Mouse (Mus musculus) testis, postnatal 14 days (tissue): ENCODE results near the gene Zc3hc1.

Source experiments
- DNase-seq: peaks from one replicate; pipeline ENCODE4 v3.0.0; 2021; ENCODE audit warnings: low spot score

Zc3hc1 gene

DNA sequence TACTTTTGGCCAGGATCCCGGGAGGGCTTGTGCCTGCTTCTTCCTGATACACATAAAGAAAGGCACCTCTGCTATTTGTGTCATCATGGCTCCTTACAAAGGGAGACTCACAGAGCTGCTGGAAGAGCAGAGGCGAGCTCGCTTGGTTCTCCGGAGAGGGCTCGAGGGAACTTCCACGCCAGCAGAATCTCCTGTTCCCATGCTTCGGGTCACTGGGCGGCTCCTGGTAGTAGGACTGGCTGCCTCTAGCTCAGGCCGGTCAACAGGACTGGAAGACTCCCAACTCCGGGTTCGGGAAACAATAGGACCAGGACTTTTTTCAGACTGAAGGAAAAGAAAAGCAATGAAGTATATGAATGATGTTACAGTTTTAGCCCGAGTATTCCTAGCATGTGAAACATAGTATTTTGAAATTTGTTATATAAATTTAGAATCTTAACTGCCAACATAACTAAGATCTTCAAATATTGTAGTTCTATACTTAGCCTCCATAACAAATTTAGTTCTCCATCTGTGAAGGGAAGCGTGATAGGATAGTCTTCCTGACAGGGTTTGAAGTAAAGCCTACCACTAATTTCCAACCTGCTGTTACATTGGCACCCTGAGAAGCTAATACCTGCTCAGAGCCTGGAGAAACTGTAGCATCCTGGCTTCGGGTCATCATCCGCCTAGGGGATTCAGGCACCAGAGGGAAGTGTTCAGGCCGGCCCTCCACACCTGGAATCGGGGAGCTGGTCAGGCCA is 18.0 kb downstream of the Zc3hc1 start:
- DNase-seq, result no peak

DNA sequence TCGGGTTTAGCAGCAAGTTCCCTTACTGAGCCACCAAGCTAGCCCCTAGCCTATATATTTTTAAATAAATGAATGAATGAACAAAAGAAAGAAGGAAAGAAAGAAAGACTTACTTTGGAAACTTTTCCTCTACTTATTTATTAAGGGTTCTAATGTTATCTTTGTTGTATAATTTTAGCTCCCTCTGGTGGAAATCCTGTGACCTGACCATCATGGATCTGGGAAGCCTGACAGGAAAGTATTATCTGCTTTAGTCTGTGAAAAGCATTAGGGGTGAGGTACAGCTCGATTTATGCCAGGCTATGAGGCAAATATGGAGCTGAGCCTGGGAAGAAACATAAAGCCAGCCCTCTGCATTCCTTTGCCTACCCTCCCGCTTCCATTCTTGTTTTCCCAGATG is 21.5 kb downstream of the Zc3hc1 start:
- DNase-seq, result no peak

DNA sequence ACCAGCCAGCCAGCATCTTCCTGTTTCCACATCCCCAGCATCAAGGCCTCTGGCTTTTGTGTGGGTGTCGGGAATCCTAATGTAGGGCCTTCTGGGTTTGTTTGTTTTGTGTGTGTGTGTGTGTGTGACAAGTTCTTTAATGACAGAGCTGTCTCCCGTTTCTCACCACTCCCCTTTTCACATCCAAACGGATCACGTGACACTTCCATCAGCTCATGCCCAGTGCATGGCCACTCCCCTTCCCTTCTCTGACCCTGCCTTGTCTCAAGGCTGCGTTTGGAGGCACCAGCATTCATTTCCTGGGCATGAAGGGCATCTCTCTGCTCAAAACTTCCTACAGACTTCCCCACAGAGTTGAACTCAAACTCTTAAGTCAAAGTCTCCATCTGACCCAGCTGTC is 27.0 kb downstream of the Zc3hc1 start:
- DNase-seq, result no peak

DNA sequence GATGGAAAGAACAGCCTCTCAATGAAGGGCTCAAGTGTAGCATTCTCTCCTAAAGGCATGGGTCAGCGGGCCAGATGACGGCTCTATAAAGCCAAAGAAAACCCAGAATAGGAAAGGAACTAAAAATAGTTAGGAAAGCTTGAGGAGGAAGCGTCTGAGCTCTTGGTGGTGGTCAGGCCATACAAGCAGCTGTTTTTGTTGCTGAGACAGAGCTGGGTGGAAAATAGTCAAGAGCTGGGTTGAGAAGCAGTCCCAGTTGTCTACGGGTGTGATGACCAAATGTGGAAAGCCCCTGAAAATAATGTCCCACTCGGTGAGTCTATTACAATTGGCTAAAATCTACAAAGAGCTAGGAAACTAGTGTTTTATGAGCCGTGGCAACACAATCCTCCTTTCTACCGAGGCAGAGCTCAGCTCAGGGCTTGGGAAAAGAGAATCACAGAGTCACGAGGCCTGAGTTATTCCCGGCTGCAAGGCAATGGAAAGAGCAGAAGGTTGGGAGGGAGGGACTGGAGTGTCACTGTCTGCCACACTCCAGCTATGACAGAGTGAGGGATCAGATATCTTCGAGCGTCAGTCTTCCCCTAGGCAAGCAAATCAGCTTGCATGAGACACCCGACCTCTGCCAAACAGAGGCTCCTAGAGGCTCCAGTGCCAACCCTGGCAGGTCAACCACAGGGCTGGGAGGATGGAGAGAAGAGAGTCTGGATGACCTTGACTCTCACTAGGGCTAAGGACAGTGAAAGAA is 30.9 kb downstream of the Zc3hc1 start:
- DNase-seq, result no peak

DNA sequence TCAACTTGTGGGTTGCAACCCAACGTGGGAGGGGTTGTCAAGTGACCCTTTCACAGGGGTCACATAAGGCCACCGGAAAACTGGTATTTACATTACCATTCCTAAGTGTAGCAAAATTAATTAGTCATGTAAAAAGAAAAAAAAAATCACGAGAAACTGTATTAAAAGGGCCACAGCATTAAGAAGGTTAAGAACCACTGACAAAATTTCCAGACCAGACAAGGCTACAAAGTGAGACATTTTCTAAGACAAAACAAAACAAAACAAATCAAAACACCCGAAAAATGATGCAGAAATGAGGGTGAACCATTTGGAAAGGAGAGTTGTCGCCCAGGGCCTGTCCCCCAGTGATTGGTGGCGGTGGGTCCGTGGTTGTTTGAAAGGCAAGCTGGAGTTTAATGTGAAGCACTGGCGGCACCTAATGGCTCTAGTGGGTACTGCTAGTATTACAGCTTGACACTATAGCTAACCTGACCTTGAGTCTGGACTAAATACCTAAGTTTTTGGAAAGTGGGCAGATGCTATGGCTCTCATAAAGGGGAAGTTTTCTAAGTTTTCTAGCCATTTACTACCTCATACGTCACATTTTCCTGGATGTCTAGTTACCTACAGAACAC is 33.2 kb downstream of the Zc3hc1 start:
- DNase-seq, result peak; percentile 50

DNA sequence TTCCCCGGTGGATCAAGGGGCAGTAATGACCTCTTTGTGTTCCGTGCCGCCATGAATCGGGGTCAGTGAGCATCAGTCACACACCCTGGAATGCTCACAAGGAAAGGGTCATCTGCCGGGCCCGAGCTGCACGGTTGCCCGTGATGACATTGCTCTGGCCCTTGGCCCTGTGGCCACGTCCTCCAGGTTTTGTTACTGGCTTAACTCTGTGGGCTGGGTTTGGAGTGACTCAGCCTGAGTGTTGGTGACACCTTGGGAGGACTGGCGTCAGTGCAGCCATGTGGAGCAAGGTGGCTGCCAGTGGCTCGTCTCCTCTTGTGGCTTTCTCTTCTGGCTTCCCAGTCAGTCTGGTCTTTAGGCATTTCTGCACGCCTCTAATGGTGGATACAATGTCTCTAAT is 34.1 kb downstream of the Zc3hc1 start:
- DNase-seq, result peak; percentile 40

DNA sequence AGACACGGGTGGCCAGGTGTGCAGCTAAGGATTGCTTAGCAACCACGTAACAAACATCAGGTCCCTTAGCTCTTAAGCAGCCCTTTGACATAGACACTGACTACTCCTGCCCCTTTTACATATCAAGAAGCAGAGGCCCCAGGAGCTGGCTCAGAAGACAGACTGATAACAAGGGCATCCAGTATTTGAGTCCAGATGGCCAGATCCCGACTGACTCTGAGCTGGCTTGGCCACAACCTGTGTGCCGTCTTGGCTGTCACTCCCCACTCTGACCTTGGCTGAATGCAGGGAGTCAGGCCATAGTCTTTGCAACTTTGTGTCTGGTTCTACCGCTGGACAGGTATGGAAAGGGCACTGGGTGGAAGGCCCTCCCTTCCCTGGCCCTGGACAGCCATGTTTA is 34.7 kb downstream of the Zc3hc1 start:
- peak; percentile 79 for DNase-seq

DNA sequence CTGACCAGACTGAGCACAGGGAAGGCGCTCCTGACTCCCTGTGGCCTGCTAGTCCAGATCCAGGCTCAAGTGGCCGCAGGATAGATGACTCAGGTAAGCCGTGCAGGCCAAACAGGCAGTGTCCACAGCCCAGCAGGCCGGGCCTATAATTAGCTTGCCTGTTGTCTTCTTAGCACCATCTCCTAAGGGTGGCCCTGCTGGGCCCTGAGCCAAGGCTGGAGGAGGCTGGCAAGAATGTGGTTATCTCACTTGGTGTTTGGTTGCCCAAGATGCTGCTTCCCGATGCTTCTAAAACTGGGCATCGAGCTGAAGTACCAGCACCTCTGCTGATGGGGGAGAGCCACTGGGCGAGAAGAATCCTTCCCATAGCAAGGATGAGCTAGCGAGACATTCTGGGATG is 35.1 kb downstream of the Zc3hc1 start:
- peak; percentile 66 for DNase-seq

DNA sequence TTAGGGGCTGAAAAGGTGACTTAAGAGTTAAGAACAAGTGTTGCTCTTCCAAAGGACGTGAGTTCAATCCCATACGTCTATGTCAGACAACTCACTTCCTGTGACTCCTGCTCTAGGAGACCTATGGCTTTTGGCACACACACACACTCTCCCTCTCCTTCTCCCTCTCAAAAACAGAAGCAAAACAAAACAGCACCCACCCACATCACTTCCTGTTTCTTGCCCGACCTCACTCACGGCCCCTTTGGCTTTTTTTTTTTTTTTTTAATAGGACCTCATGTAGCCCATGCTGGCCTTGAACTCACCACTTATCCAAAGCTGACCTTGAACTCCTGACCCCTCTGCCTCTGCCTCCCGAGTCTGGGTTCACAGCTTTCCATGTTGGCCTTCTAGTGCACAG is 36.1 kb downstream of the Zc3hc1 start:
- no peak for DNase-seq

DNA sequence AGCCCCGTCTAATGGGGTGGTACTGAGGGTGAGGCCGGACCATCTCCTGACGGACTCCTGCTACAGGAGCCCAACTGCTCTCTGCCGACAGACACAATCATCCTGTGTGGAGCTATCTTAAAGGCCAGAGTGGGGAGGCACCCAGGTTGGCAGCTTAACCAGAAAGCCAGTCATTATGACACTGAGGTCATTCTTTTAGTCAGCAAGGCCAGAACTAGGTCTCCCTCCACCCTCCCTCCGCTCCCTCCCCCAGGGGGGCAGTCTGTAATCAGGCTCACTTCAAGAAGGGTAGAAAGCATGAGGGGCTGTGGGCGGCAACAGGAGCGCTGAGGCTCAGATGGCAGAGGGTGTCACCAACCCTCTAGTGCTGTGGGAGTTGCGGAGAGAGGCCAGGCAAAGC is 37.2 kb downstream of the Zc3hc1 start:
- DNase-seq, result peak; percentile 73

DNA sequence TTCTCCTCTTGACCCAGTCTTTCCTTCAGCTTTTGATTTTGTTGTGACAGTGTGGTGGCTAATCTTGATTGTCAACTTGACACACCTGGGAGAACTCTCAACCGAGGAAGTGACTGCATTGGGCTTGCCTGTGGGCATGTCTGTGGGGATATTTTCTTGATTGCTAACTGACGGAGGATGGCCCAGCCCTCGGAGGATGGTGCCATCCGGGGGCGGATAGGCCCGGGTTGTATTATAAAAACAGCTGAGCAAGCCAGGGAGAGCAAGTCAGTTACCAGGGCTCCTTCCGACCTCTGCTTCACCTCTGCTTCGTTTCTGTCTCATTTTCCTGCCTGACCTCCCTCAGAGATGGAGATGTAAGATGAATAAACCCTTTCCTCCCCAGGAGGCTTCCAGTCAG is 38.1 kb downstream of the Zc3hc1 start:
- no peak for DNase-seq

DNA sequence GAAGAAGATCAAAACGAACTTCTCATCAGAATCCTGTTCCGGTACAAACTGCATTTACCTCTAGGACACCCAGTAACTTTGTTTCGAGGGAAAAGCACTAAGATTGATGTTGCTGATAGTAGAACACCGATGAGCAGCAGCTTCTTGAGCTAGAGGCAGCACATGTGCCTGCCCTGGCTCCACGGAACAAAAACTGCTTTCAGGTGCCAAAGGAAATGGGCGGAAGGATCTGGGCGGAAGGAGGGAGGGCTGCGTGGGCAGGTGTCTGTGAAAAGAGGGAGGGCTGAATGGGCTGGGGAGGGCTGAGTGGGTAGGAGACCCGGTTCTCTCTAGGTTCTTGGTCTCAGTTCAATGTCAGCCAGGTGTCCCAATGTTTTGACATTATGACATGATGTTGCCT is 39.5 kb downstream of the Zc3hc1 start:
- DNase-seq, result peak; percentile 49

DNA sequence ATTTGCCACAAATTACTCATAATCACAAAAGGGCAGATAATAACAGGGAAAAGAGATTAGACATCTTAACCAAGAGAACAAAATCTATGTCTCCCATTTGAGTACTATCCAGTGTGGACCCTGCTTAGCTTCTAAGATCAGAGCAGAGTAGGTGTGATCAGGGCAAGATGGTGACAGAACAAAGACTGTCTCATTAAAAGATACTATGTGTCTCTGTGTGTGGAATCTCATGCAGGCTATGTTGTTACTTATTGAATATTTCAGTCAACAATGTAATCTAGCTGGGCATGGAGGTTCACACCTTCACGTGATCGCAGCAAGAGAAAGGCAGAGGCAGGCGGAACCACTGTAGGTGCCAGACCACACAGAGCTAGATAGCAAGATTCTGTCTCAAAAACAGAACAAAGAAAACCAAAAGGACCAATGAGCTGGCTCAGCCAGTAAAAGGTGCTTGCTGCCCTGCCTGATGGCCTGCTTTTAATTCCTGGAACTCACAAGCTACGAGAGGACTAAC is 43.5 kb downstream of the Zc3hc1 start:
- peak; percentile 63 for DNase-seq

DNA sequence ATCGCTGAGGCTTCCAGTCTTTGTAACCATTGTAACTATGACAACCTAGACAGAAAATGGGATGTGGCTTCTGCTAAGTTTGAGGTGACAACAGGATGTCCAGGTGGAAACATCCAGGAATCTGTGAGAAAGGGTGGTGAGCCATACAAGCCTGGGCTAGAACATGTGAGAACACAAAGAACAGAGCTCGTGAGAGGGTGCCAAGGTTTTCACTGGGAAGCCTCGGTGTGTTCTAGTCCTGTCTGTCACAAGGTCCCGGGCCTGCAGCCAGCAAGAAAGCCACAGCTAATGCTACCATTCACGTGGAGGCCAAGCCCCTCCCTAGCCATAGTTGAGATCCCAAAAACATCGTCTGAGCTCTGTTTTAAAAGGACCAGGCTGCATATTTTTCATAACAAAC is 44.1 kb downstream of the Zc3hc1 start:
- peak; percentile 53 for DNase-seq

DNA sequence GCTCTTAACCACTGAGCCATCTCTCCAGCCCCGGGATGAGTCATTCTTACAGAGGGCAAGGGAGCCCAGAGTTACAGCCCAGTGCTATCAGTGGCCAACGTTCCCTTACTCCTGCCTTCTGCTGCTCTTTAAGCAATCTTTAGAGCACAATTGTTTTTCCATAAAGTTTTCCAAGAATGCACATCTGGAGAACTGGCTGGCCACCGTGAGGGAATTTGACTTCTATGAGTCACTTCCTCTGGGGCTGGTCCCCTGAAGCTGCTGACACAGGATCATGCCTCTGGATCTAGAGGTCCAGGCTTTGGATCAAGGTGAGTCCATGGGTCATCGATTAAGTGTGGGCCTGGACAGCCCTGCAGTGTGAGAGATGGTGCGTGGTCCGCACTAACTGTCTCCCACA is 46.8 kb downstream of the Zc3hc1 start:
- no peak for DNase-seq

DNA sequence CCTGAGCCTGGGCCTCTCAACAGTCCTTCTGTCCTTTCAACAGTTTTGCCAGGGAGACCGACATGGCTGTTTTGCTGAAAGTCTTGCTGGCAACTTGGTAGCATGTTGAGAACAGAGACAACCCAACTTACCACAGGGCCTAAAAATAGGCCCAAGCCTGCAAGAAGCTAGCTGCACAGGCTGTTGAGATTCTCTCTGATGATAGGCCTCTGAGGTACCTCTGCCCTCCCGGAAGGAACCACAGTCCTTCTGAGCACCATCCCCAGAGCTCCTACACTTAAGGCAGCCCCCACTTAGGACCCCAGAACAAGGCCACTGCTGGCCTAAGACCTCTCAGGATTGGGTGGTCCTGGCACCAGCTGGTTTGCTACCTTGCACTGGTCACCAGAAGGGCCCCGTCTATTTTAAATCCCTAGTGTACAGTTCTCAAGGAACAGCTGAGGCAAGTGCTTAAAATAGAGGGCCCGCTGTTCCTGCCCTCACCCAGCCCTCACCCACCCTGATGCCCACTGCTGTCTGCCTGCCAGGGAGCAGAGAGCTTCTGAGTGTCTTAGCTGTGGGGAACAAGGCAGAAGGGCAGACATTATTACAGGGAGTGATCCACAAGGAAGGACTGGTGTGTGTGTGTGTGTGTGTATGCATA is 50.5 kb downstream of the Zc3hc1 start:
- DNase-seq, result no peak

DNA sequence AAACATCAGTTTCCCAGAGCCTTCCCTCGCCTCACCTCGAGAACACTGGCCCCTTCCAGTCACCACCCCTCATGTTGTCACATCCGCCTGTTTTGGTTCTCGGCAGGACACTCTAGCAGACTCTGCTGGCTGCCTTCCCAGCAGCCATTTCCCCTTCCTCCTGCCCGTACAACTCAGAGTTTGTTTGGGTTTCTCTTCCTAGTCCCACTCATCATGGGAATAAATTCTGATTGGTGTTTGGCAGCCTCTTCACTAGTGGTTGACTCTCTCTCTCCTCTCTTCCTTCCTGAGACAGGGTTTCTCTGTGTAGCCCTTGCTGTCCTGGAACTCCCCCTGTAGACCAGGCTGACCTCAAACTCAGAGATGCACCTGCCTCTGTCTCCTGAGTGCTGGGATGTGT is 53.9 kb downstream of the Zc3hc1 start:
- no peak for DNase-seq

DNA sequence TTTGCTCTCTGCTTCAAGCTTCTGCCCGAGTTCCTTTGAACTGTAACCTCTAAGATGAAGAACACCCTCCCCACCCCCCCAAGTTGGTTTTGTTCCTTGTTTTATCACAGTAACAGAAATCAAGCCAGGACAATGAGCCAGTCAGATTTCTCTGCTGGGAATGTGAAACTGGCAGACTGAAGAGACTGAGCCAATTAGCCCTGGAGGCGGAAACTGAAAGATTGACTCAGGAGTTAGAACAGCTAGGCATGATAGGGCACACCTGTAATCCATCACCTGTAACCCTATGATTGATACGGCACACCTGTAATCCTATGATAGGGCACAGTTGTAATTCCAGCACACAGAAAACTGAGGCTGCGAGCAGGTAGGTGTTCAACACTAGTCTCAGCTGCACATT is 58.6 kb downstream of the Zc3hc1 start:
- DNase-seq, result no peak

DNA sequence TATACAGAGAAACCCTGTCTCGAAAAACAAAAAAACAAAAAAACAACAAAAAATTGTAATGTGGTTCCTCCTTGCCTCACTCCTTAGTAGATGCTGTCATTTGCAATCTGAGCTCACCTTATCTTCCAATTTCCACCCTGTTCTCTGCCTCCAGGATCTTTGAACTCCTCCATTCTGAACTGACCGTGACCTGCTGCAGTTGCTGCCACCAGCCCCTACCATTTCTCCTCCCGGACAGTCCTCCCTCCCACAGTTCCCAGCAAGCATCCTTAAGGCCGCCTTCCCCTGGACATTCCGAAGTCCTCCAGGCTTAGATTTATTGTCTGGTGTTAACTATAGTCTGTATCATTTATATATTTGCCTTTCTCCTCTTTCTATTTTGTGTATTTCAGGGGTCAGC is 60.1 kb downstream of the Zc3hc1 start:
- DNase-seq, result peak; percentile 60

DNA sequence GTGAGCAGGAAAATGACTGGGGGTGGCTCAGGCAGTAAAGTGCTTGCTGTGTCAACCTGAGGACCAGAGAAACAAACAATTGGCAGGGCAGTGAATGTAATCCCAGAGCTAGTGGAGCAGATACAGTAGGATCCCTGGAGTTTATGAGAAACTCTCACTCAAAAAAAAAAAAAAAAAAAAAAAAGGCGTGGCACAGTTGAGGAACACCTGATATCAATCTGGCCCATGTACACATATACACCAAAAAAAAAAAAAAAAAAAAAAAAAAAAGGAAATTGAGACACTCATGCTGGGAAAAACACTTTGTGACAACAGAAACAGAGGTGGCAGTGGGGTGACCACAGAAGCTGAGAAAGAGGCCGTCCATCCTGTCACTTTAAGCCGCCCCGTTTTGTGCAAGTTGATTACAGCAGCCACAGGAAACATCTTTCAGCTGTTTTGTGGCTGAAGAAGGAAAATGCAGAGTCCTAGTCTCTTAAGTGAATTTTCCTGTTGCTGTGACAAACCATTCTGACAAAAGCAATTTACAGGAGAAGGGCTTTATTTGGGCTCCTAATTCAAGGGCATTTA is 64.8 kb downstream of the Zc3hc1 start:
- no peak for DNase-seq

DNA sequence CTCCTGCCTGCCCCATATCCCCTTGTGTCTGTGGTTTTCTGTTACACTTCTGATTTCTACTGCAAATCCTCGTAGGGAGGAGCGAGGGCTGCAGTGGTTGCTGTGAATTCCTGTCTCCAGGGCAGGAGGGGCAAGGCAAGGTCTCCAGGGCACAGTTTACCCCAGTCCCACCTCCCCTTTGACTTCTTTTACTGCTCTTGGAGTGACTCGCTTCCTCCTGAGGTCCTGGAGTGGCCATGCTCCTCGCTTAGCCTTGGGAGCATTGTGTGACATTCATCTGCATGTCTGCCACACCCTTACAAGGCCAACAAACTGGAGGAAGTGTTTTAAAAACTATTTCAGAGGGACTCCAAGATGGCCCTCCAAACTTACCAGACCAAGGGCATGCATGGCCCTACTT is 69.8 kb downstream of the Zc3hc1 start:
- DNase-seq, result no peak

DNA sequence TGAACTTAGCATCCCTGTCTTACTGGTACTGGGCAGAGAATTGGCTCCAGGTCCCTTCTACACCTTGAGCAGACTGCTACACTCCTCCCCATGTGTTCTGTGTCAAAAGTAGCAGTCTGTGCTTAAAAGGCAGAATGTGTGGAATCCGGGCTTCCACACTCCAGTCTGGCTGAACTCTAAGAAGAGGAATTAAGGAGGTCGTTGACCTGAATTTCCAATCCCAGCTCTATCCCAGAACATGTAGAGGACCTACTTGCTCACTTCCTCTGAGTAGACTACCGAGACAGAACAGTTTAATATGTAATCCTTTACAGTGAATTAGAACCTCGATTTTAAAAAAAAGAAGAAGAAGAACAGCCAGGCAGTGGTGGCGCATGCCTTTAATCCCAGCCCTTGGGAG is 71.6 kb downstream of the Zc3hc1 start:
- no peak for DNase-seq
